Mouse (Mus musculus): ENCODE data around the gene Lancl2. TPM values are rescaled to one million over a fixed set of nuclear protein-coding genes. Genes with fewer than 3 reads are reported as not detected.
A peak's percentile ranks its signal among the peaks of the same experiment; 100 is the strongest.

The Lancl2 gene
- polyA plus RNA-seq (2012; rRNA removed) = 4.0 and 4.4 TPM in 2 replicates

DNA sequence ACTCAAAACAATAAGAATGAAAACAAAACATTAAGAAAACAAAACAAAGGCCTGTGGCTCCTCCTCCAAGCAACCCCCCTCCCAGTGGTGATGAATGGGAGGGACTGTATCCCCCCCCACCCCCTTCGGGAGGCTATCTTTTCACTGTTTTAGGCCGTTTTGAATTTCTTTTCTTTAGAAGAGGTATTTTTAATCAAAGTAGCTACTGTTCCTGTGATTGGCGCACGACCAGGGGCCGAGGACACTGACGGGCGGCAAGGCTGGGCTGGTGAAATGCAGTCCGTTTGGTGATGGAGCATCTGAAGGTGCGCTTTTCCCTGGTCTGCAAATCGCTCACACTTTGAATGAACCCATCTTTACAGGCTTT lies at the start of gene Lancl2:
Gene Lancl2 (plus strand): TSS at position 165 of the 367 bp plus-strand sequence.
- no peak for DNase-seq (ENCODE audit: low read depth, low spot score)
- WGBS = under 1% methylated on average over 10 of the region's 10 CpGs

DNA sequence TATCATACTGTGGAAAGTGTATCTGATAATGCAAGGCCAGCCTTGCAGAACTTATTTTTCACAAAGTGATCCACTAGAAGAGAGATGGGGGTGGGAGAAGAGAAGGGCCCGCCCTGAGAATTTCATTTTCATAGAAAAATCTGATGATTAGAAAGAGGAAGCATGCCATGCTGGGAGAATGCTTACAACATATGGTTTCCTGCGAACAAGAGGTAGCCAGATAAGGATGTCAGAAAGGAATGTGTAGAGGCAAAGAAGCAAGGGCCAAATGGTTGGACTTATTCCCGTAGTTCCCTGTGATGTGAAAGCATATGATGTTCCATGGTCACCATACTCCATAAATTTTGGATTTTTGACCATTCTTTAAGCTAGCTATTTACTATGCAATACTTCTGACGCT lies 41.0 kb upstream of the Lancl2 start:
- DNase-seq (ENCODE audit: low read depth, low spot score) = no peak
- 82% methylated on average over 4 of the region's 4 CpGs for WGBS

DNA sequence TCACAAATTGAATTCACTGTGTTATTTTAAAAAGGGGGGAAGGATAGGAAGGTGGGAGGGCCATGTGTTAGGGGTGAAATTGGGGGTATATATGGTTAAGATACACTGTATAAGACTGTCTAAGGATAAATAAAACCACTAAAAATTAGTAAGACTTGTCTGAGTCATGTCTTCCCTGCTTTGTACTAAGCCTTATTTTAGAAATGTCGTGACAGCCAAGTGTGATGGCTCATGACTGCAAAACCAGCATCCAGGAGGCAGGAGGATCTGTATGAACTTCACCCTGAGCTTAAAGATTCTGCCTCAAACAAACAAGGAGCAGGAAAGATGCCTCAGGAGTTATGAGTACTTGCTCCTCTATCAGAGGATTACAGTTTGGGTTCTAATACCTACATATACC lies 18.2 kb upstream of the Lancl2 start:
- no peak for DNase-seq (ENCODE audit: low read depth, low spot score)
- 100% methylated on average over 1 of the region's 1 CpGs for WGBS

DNA sequence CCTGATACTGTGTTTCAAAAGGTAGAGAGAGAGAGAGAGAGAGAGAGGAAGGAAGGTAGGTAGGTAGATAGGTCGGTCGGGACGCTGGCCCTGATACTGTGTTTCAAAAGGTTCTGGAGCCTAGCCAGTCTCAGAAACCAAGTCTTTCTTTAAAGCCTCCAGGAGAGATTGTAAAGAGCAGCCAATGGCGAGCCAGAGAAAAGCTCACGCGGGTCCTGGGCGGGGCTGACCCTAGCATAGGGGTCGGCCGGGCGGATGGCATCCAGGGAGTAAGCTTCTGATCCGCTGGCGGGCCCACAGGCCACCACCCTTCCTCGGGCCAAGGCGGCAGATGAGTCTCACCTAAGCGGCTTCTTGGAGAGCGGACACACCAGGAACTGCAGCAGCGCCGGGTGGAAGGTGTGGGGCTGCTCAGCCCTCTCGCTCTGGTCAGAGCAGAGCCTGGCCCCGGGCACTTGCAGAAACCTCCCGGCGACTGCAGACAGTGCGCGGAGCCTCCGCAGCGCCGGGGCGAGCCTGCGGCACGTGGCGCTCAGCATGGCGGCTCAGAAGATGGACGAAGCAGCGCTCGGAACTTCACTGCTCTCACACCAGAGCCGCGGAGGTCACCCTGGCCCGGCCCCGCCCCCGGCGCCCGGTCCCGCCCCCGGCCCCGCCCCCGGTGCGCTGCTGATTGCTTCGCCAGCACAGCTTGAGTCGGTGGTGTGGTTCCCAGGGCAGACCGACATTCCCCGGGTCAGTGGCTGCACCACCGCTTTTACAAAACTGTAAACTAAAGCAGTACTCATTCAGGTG lies 10.7 kb upstream of the Lancl2 start, which contains the start of gene Pyurf:
Gene Pyurf (minus strand): TSS at position 612 of the 795 bp plus-strand sequence.
- DNase-seq (ENCODE audit: low read depth, low spot score) = no peak
- under 1% methylated on average over 52 of the region's 52 CpGs for WGBS

DNA sequence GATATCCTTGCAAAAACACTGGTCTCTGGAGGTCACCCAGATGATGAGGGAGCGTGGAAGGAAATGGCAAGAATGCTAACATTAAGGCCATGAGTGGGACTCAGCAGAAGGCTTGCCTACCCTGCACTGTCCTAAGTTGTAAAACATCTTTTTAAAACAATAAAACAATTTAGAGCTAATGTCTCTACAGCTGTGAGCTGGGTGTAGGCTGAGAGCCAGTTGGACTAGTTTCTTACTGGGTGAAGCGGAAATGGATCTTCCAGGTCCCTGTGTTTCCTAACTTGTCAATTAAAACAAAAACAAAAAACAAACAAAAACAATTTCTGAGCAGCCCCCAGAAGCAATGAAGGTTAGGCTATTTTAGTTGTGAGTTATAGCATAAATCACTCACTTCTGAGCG lies 9.2 kb upstream of the Lancl2 start:
- no peak for DNase-seq (ENCODE audit: low read depth, low spot score)
- 48% methylated on average over 3 of the region's 3 CpGs for WGBS

DNA sequence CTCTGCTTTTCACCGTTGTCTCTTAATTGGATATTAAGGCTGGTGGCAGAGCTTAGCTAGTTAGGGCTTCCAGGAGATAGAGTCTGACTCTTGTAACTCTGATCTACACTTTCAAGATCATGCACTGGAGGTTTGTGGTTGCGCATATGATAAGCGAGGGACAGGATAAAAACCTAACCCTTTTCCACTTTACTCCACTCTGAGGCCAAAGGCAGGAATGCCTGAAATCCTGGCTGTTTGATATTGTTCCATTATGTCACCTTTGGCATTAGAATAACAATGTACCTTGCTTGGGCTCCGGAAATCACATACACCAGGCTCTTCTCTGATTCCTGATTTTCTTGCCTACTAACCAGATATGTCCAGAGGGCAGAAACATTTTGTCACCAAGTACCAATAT lies 654 bp upstream of the Lancl2 start:
- 79% methylated on average over 4 of the region's 4 CpGs for WGBS
- DNase-seq (ENCODE audit: low read depth, low spot score) = no peak

DNA sequence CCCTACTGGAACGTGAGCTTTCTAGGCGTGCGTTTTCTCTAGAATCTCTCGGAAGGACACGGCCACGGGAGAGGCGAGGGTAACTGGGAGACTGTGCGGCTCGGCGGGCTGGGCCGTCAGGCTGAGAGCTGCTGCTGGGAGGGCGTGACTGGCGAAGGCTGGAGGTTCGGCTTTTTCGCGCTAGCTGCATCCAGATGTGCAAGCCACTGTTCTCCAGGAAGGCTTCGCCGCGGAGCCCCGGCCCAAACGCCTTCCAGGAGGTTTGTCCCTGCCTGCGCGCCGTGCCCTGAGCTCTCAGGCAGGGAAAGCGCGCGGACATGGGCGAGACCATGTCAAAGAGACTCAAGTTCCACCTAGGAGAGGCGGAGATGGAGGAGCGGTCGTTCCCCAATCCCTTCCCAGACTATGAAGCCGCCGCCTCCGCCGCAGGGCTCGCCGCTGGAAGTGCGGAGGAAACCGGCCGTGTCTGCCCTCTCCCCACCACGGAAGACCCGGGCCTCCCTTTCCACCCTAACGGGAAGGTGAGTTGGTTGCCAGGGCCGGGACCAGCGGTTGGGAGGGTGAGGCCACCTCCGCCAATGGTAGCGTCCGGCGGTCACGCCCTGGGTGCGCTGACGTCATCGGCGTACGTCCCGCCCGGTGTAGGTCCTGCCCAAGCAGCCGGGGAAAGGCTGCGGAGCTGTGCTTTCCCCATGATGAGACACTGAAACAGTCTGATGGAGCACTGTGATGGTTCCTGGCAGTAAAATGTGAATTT lies 581 bp downstream of the Lancl2 start:
- peak; percentile 70 for DNase-seq (ENCODE audit: low read depth, low spot score)
- under 1% methylated on average over 59 of the region's 59 CpGs for WGBS

DNA sequence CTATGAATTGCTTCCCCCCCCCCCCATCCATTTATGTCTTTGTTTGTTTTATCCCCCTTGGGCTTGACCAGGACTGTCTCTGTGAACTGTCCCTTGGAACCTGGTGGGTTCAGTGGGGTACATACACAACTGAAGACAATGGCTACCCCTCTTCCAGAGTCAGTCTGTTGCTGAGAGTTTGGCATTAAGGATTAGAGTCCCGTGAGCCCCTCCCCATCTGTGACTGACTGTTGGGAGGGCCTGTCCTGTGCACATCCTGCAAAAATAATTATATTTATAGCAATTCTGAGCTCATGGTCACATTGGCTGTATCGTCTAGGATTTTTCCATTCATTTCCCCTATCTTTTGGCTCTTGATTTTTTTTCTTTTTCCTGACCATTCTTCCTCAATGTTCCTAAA lies 1.4 kb downstream of the Lancl2 start:
- WGBS = 9% methylated on average over 2 of the region's 2 CpGs
- no peak for DNase-seq (ENCODE audit: low read depth, low spot score)

DNA sequence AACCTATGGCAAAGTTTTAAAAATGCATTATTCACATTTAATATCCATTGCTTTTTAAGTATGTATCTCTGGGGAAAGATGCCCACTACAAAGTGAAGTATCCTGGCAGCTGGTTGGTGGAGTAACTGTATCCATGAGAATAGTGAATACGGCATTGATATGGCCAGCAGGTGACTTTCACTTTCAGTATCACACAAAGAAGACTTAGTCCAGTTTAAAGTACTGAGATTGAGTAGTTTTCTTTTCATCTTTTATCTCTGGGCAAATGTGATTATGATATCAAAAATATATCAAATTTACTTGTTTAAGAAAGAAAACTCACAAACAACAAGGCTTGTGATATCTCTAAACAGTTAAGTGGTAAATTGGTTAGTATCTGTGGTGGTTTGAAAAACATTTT lies 4.4 kb downstream of the Lancl2 start:
- 32% methylated on average over 1 of the region's 1 CpGs for WGBS
- DNase-seq (ENCODE audit: low read depth, low spot score) = no peak

DNA sequence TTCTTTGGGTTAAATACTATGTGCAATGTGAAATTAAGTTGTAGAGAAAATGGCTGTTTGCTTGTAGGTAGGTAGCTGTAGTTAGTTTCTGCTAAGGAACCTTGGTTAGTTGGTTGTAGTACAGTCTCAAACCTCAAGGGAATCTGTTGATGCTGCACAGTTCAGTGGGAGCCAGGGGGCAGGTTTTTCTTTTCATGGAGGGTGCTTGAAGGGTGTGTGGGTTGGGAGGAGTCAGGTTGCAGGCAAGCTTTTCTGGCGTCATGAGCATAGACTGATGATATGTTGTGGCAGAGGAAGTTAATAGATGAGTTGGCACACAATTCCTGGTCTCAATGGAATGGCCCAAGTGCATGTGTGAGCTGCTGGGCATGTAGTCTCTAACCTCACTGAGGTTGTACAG lies 9.4 kb downstream of the Lancl2 start:
- DNase-seq (ENCODE audit: low read depth, low spot score) = no peak
- 14% methylated on average over 1 of the region's 1 CpGs for WGBS

DNA sequence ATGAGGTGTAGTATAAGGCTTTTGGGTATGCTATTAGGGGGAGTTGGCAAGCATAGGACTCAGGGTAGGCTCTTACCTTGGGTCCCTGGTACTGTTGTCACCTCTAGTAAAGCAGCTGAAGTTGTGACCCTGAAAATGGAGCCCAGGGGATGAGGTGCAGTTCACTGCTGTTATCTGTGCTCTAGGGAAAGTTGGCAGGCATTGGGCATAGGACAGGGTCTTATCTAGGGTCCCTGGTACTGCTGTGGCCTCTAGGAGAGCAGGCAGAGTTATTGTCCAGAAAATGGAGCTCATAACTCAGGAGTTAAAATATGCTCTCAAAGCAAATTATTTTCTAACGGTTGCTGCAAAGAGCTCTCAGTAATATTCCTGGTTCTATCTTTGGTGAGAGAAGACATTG lies 19.0 kb downstream of the Lancl2 start:
- 86% methylated on average over 1 of the region's 1 CpGs for WGBS
- no peak for DNase-seq (ENCODE audit: low read depth, low spot score)

DNA sequence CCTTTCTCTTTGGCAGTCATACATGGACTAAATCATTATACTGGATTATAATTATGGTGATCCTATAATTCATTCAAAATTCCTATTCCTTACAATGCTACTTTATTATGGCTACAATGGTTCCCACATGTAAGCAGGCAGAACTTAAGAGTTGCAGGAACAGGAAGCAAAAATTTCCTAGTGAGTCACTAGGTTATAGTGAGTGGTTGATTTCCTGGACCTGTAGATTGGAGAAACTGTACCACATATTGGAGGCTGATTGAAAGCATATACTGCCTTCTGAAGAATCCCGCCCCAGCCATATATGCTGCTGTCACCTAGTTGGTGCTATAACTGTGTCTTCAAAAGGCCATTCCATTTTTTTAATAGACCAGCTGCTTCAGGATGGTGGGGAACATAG lies 40.4 kb downstream of the Lancl2 start:
- 89% methylated on average over 1 of the region's 1 CpGs for WGBS
- DNase-seq (ENCODE audit: low read depth, low spot score) = no peak

DNA sequence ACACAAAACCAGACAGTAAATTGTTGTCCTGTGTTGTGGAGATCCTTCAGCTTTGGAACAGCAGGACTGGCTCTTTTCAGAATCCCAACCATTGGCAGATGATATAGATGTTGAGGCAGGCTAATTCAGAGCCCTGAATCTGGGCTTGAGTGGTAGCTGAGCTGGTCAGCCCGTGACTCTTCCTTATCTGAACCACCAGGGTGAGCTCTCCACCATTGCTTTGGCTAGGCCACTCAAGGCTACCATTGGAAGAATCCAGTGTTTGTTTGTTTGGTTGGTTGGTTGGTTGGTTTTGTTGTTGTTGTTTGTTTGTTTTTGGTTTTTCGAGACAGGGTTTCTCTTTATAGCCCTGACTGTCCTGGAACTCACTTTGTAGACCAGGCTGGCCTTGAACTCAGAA lies 41.0 kb downstream of the Lancl2 start:
- 77% methylated on average over 2 of the region's 2 CpGs for WGBS
- no peak for DNase-seq (ENCODE audit: low read depth, low spot score)

DNA sequence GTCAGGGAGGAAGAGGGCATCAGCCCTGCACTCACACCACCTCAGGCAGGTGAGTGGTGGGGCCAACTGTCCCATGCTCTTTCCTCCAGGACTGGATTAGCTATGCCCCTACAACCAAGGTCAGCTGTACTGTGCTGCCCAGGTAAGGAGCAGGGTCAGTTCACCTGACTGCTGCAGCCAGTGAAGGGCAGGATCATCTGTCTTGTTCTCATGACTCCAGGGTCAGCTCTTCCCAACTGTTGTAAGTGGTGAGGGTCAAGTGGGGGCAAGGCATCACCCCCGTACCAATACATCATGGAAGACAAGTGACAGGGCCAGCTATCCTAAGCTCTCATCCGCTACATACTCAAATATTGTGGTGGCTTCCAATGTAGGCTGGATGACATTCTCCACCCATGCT lies 41.8 kb downstream of the Lancl2 start:
- 90% methylated on average over 2 of the region's 2 CpGs for WGBS
- no peak for DNase-seq (ENCODE audit: low read depth, low spot score)

DNA sequence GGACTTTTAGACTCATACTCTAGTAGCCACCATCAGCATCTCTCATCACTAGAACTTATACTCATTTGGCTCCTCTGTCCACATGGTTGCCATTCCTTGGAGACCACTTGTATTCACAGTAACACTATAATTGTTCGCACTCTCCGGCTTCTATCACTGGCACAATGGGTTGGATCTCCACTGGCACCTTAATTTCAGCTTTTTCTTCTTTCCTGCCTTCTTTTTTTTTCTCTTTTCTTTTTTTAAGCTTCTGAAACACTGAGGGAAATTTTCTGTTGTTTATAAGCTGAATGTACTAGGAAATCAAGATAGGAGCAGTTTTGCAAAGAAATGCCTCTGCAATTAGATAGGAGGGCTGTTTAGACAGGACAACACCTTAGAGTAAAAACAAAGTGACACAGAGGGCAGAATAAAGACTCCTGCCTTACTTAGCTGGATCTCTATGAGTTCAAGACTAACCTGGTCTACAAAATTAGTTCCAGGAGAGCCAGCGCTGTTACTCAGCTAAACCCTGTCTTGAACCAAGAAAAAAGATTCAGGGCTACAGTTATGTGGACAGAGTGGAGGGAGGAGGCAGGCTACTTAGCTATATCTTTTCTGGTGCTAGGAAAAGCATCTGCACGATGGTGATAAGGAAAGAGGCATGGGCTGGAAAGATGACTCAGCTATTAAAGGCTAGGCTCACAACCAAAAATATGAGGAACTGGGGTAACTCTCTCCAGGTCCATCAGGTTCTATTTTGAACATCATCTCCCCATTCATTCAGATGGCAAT lies 42.8 kb downstream of the Lancl2 start:
- WGBS = 86% methylated on average over 4 of the region's 4 CpGs
- DNase-seq (ENCODE audit: low read depth, low spot score) = no peak

DNA sequence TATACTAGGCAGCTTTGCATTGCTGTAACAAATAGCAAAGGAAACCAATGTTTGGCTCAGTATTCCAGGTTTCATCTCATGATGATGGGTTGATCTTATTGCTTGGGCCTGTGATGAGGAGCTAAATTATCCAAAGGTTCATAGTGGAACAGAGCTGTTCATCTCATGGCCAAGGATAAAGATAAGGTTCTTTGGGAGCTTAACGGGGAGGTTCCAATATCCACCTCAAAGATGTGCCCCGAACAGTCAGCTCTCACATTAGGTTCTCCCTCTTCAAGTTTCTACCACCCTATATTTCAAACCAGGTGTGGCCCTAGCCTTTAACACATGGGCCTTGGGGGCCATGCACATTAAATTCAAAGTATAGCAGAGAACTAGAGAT lies 43.4 kb downstream of the Lancl2 start:
- no peak for DNase-seq (ENCODE audit: low read depth, low spot score)
- WGBS = 94% methylated on average over 2 of the region's 2 CpGs

DNA sequence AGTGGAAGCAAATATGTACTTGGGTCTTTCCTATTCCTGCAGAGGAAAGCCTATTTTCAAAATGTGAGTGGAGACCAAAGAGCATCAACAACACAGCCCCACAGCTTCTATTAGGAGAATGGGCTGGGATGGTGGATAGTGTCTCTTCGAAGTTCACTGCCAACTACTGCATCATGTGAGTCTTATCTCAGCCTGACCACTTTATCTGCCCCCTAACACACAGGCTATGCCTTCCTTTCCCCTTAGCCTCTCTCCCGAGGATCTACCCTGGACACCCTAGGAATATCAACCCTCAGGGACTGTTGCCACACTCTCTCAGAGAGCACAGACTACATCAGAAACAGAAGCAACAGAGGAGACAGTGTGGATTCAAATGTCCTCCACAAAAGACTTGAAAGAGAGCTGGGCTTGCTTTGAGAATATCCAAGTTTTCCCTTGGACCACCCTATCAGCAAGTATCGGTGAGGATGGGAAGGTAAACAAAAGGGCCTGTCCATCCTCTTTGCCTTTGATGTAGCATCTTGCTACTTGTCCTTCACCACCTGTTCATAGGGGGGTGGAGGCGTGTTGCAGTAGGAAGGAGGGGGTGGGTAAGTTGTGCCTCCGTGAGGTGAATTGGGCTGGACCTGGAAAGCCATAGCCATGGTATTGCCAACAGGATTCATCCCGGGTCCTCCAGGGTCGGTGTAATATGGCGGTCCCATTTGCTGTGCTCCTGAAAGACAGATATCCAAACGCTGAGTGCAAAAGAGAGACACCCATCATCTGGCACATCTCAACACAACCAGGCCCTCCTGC lies 51.8 kb downstream of the Lancl2 start:
- DNase-seq (ENCODE audit: low read depth, low spot score) = no peak
- WGBS = 95% methylated on average over 9 of the region's 9 CpGs

DNA sequence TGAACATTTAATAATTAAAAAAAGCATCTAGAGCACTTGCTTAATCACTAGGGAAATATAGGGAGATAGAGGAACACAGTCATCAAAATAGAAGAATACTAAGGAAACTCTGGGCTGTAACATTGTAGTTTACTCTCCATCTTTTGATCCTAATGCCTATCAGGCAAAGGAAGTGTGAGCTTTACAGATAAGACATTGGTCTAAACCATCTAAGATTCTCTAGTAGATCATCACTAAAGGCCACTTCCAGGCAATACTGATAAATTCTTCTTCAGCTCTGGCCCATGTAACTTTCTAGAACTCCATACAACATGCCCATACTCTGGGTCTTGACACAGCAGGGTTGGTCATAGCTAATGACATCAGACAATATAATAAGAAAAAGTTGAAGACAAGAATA lies 60.7 kb downstream of the Lancl2 start:
- DNase-seq (ENCODE audit: low read depth, low spot score) = no peak

DNA sequence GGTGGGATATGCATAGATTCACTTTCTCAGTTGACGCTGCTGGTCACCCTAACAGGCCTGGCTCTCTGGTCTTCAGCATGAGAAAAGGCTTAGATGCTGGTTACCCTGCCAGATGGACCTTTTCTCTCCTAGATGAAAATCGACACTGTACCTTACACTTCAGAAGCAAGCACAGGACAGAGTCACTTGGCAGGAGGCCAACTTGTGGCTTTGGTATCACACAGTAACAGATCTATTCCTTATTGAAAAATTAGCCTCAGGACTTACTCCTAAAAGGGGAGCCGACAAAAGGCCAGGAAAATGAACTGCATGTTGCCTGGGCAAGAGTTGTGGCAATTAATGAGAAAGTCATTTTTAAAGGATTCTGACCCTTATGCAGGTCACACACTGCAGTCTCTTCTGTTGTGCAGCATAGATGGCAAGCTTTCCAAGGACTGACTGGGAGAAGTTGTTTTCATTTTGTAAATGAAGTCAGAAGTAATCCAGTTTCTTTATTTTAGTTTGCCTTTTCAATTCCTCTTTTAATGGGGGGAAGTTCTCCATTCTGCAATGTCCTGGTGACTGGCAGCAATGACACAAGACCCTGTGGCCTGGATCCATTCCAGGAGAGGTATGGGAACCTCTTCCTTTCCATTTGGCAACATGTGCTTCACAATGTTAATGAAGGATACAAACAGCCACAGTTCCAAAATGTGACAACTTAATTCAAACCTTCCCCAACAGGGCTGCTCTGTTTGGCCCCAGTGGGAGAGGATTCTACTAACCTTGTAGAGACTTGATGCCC lies 62.9 kb downstream of the Lancl2 start:
- DNase-seq (ENCODE audit: low read depth, low spot score) = no peak
- WGBS = 63% methylated on average over 3 of the region's 3 CpGs
